Mouse (Mus musculus) lung, postnatal 36 days (tissue): ENCODE results near the gene Polr1a.
A peak's percentile ranks its signal among the peaks of the same experiment; 100 is the strongest.
"Not testable (repeated sequence)": the region's sequence is repeated elsewhere in the genome, so short reads cannot be mapped to it uniquely, and the experiment has no call there.

ENCODE experiments used
- DNase-seq: peaks from one replicate; pipeline ENCODE4 v3.0.0; 2022; ENCODE audit warnings: mixed read lengths

The Polr1a gene

DNA sequence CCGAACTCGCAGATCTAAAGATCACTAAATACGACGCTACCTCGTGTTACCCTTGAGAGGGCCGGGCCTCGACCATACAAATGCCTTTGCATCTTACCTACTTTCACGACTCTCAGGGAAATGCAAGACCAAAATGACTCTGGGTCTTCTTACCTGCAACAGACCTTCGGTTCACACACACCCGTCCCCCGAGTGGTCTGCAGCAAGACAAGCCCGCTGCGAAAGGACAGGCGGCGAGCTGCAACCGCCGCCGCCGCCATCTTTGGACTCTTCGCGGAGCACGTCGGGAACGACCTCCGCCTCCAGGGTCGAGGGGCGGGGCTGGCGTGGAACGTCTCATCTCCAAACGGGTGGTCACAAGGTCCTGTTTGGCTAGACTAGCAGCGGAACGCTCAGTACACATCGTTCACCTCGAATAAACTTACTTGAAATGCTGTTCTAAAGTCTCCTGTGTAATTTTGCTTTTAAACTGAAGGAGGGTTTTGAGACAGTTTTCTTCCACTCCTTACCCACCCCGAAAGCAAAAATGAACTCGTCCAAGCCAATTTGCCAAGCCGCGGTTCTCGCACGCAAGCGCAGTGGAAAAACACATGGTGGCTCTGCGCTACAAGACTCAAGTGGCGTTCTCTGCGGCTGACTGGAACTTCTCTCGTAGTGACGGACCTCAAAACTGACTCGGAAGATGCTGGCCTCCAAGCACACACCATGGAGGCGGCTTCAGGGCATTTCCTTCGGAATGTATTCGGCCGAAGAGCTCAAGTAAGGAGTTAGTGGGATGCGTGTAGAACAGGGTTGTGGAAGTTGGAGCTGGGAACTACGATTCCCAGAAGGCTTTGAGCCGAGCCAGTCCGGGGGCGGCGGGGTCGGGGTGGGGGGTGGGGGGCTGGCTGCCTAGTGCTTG lies at the start of gene Polr1a, which contains the start of gene Ptcd3:
Polr1a (plus strand) TSS at position 573 of the 901 bp plus-strand sequence.
Ptcd3 (minus strand) TSS at position 270 of the 901 bp plus-strand sequence.
- DNase-seq, result peak; percentile 95

DNA sequence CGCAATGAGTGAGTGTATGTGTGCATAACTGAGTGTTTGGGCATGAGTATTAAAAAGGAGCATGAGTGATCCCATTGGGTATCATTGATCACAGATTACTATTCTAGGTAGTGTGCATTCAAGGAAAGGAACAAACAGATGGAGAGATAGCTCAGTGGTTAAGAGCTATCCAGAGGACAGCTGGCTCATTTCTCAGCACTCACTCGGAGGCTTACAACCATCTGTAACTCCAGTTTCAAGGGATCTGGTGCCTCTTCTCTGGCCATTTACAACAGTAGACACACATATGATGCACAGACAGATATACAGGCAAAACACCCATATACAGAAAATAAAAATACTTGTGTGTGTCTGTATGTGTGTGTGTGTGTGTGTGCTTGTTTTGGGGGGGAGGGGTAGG lies 41.1 kb upstream of the Polr1a start:
- no peak for DNase-seq

DNA sequence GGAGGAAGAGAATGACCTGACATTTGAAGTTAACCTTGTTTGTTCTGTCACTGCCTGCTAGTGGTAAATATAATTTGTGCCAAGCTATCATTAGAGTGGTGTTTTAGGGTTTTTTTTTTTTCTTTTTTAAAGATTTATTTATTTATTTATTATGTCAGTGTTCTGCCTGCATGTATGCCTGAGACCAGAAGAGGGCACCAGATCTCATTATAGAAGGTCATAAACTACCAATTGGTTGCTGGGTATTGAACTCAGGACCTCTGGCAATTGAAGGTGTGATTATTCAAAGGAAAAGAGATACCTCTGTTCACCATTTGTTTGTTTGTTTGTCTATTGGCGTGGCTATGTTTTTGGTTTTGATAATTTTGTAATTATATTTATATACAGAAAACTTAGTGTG lies 40.0 kb upstream of the Polr1a start:
- DNase-seq, result peak; percentile 38

- DNase-seq, result no peak
These were observed 37.5 kb upstream of the Polr1a start for GRCm38 (mm10) chr6:71871396-71871795.

DNA sequence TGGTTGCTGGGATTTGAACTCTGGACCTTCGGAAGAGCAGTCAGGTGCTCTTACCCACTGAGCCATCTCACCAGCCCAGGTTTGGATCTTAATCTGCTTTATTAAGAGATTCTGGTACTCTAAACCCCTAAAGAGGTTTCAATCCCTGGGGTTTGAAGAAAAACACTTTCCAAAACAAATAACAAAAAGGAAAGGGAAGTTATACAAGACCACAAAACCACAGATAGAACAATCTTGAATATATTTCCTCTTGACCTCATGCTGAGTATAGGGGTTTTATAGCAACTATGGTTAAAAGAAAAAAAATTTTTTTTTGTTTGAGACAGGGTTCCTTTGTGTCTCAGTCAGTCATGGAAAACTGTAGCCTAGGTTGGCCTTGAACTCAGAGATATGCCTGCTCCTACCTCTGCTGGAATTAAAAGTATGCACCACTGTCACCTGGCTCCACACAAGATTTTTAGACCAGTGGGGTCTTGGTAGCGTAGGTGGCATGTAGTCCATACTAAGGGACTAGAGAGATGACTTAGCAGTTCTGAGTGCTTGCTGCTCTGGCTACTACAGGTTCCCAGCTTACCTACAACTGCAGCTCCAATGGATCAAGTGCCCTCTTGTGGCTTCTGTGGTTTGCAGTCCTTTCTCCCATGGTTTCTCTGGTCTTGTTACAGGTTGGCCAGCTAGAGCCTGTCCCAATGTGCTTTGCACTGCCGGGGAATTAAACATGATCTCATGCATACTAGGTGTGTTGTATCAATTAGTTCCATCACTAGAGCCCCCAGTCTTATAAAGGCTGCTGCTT lies 30.7 kb upstream of the Polr1a start:
- peak; percentile 26 for DNase-seq

- DNase-seq, result no peak
These were observed 15.6 kb upstream of the Polr1a start for GRCm38 (mm10) chr6:71893263-71893662.

GRCm38 (mm10) chr6:71907702-71908235 lies 1.1 kb upstream of the Polr1a start:
- DNase-seq, result no peak

DNA sequence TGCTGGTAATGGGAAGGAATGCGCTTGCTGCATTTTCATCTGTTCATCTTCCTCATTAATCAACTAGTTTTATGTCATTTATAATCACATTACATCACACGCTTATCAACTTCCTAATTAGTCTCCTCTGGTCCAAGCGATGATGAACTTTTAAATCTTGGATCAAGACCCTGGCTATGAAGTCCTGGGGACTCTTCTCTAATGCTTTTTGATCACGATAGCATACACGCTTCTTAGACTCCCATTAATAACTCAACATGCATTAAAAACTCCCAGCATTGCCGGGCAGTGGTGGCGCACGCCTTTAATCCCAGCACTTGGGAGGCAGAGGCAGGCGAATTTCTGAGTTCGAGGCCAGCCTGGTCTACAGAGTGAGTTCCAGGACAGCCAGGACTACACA lies 531 bp downstream of the Polr1a start:
- no peak for DNase-seq

DNA sequence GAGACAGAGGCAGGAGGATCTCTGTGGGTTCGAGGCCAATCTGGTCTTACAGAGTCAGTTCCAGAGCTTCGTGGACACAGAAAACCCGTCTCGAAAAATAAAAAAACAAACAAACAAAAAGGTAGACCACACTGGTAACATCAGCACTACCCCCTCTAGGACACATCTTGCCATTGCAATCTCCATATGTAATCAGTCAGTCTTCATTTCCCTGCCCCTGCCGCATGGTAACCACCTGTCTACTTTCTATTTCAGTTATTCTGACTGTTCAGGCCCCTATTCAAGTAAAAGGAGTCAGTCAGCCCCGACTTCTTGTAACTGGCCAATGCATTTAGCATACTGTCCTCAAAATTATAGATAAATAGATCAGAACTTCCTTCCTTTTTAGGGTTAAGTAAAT lies 987 bp downstream of the Polr1a start:
- DNase-seq, result peak; percentile 6

DNA sequence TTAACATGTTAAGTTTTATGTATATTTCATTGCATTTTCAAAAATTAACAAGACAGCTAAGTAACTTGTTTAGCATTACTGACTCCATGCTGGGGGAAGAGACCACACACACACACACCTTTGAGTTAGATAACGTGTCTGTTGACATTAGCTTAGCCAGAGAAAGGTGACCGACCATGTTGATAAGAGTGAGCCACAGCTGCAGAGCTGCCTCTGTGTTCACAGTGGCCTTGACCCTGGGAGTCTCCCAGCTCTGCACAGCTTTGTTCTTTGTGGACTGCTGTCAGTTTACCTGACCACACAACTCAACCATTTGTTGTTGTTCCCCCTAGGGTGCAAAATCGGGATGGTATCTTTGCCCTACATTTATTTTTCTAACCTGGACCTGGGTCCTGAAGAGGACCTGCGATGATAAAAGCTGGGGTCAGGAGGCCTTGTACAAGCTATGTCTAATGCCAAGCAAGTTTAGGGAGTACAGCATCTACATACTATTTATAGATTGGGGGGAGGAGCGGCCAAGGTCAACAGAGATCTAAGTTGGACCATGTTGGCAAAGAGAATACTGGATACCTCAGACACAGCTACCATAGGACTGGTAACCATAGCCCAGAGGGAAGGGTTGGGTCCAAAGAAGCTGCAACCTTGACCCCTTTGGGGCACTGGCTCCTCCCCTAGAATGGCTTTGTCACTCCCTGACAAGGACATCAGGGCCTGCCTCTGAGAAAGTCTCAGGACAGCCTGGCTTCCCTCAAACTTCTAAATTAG lies 3.0 kb downstream of the Polr1a start:
- DNase-seq, result no peak

- DNase-seq, result no peak
These were observed 11.9 kb downstream of the Polr1a start for GRCm38 (mm10) chr6:71920752-71921151.

- not testable (repeated sequence) for DNase-seq
These were observed 16.4 kb downstream of the Polr1a start for GRCm38 (mm10) chr6:71925233-71925632.

GRCm38 (mm10) chr6:71927911-71928310 lies 19.1 kb downstream of the Polr1a start:
- DNase-seq, result peak; percentile 82

GRCm38 (mm10) chr6:71930053-71930452 lies 21.2 kb downstream of the Polr1a start:
- peak; percentile 44 for DNase-seq

GRCm38 (mm10) chr6:71930830-71931437 lies 22.1 kb downstream of the Polr1a start:
- peak; percentile 42 for DNase-seq

DNA sequence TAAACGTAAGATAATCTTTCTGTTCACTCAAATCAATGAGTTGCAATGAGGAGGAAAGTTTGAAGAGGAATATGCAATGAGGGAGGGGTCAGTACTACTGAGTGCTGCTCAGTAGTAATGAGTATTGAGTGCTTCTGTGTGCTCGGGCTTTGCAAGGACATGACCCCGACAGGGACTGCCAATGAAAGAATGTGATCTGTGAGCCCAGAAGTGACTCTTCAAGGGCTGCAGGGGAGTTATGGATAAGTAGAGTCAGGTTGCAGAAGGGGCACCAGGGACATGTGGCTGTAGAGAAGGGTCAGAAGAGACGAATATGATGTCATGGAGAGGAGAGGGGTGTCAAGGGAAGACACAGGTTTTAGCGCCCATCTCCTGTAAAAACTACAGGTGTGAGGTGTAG lies 23.5 kb downstream of the Polr1a start:
- no peak for DNase-seq

- DNase-seq, result peak; percentile 67
These were observed 25.3 kb downstream of the Polr1a start for GRCm38 (mm10) chr6:71934081-71934556.

GRCm38 (mm10) chr6:71935737-71936136 lies 26.9 kb downstream of the Polr1a start:
- no peak for DNase-seq

GRCm38 (mm10) chr6:71940912-71941311 lies 32.1 kb downstream of the Polr1a start:
- no peak for DNase-seq

DNA sequence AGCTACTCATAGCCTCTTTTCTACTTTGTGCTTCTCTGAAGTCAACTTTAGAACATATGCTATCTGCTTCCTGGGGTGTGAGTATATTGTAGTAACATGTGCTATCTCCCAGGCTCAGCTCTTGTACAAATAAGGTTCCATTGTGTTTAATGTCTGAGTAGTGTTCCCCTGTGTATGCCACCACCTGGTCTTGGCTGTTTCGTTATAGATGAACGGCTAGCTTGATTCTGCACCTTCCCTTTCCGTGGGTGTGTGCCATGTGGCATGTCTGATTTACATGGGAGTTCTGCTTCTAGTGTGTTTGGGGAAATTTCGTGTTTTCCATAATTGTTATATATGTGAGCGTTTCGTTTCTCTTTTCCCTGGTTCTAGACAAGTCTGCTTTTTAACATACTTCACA lies 36.2 kb downstream of the Polr1a start:
- no peak for DNase-seq

GRCm38 (mm10) chr6:71946121-71946520 lies 37.3 kb downstream of the Polr1a start:
- DNase-seq, result peak; percentile 25

- no peak for DNase-seq
These were observed 40.9 kb downstream of the Polr1a start for GRCm38 (mm10) chr6:71949721-71950120.
